In genomic region chr5:146839760-146840159, GRCm38 (mm10) we compare ENCODE assay signal across 26 mouse cellular contexts.
"Had no signal": no experiment of that assay in that cellular context is flagged by ENCODE, and none has a peak within 500 bp of the region (broad histone marks: within the 10 kb centered on the region; RNA-seq: fewer than 3 reads in every experiment).

No protein-coding gene starts in this region.

- ATAC-seq: intestine, embryonic 15.5 days; liver, embryonic 12.5 days had no signal

- H3K27ac ChIP-seq: intestine, embryonic 15.5 days; left cerebral cortex, adult 2 months; limb, embryonic 12.5 days; limb, embryonic 15.5 days; liver, embryonic 12.5 days; liver, embryonic 15.5 days; neural tube, embryonic 12.5 days; neural tube, embryonic 15.5 days; stomach, postnatal 0 days had no signal

- H3K4me1 ChIP-seq: intestine, embryonic 15.5 days; limb, embryonic 15.5 days had no signal

- DNase-seq: kidney, adult 11 months; kidney, adult 9 months; kidney, postnatal 14 days; kidney, postnatal 4 days; layer of hippocampus, postnatal 36 days; left cerebral cortex, postnatal 4 days; lung, adult 18-20 months; lung, postnatal 10 days; lung, postnatal 4 days; midbrain, embryonic 14.5 days; right cerebral cortex, adult 18-20 months; right cerebral cortex, postnatal 14 days; right cerebral cortex, postnatal 4 days; thymus, adult 2 months; thymus, postnatal 14 days; thymus, postnatal 4 days had no signal

- H3K9ac ChIP-seq: intestine, embryonic 15.5 days; limb, embryonic 12.5 days; limb, embryonic 15.5 days; liver, embryonic 12.5 days; liver, embryonic 15.5 days; neural tube, embryonic 12.5 days; neural tube, embryonic 15.5 days had no signal

- H3K9me3 ChIP-seq: intestine, embryonic 15.5 days; limb, embryonic 12.5 days; limb, embryonic 15.5 days; liver, embryonic 12.5 days; liver, embryonic 15.5 days; neural tube, embryonic 12.5 days; neural tube, embryonic 15.5 days had no signal

- H3K4me2 ChIP-seq: intestine, embryonic 15.5 days; limb, embryonic 12.5 days; limb, embryonic 15.5 days; liver, embryonic 12.5 days; liver, embryonic 15.5 days; midbrain, embryonic 11.5 days; neural tube, embryonic 12.5 days; neural tube, embryonic 15.5 days had no signal

- H3K4me3 ChIP-seq: intestine, embryonic 15.5 days; left cerebral cortex, adult 2 months; limb, embryonic 12.5 days; limb, embryonic 15.5 days; liver, embryonic 12.5 days; liver, embryonic 15.5 days; neural tube, embryonic 12.5 days; neural tube, embryonic 15.5 days had no signal

- H3K27me3 ChIP-seq: intestine, embryonic 15.5 days; limb, embryonic 12.5 days; limb, embryonic 15.5 days; neural tube, embryonic 12.5 days; neural tube, embryonic 15.5 days had no signal
